Comparison of ENCODE assay signal across 9 mouse cellular contexts in the genomic region with DNA sequence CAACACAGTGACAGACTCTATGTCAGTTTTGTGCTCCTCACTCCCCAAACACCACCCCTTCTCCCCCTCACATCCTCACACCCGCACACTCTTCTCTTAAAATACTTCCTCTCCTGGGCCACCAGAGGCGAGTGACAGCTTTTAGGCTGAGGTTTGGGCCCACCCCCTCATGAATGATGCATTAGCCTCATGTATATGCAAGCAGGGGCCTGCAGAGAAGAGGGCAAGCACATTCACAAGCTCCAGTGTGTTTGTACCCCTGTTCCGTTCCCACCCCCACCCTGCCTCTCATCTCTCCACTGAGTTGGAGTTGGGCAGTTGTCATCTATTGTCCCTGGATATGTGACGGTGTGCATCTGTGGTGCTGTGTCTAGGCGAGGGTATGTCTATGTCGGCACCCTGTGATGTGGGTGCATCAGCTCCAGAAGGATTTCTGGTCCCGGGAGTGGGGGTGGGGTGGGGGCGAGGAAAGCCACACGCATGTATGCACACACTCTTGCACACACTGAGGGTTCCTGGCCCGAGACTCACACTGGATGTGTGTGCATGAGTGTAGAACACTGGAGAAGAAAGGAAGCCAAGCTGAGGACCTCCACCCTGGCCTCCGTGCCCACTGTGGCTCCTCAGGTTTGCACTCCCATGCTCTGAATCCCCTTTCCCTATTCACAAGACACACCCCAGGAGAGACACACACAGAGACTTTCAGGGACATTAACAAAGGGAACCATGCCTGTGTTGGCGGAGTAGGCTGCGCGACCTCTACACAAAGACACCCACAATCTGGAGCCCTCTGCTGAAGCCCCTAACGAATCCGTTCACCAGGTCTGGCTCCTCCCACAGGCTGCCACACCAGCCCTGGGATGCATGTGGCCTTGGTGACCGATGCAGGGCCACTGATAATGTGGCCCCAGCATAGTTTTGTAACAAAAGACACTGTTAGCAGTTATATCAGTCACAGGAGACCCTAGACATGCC. TPM values are rescaled to one million over a fixed set of nuclear protein-coding genes. Genes with fewer than 3 reads are reported as not detected.
DNase-seq lines count a peak whose midpoint lies in the region; ATAC-seq and TF ChIP-seq lines count a peak whose summit lies in the region.
"Had no signal": no experiment of that assay in that cellular context is flagged by ENCODE, and none has a peak within 500 bp of the region (broad histone marks: within the 10 kb centered on the region; RNA-seq: fewer than 3 reads in every experiment).

No protein-coding gene starts in this region.

- no peak for TF ChIP-seq EP300 in liver, postnatal 0 days (IDR thresholded peaks at IDR 0.05; ENCODE audit: low read depth)

- no peaks in the 10 kb centered on the region for H3K9me3 ChIP-seq in hindbrain, embryonic 14.5 days (ENCODE audit: control insufficient read depth, low read length)
- H3K9me3 ChIP-seq in midbrain, embryonic 13.5 days = no peaks in the 10 kb centered on the region
- no peaks in the 10 kb centered on the region for H3K9me3 ChIP-seq in liver, postnatal 0 days (ENCODE audit: low read length)

- WGBS in thymus, adult 2 months = 28% methylated on average over 17 of the region's 17 CpGs
- WGBS in hindbrain, embryonic 14.5 days = 3% methylated on average over 17 of the region's 17 CpGs
- 4% methylated on average over 17 of the region's 17 CpGs for WGBS in midbrain, embryonic 13.5 days
- WGBS in liver, postnatal 0 days (ENCODE audit: insufficient replicate concordance) = 14% methylated on average over 17 of the region's 17 CpGs

- TF ChIP-seq CTCF in thymus, adult 2 months (IDR thresholded peaks at IDR 0.05; ENCODE audit: borderline replicate concordance, control insufficient read depth, extremely low read depth, insufficient read depth, low read length, poor library complexity) = no peak
- no peak for TF ChIP-seq CTCF in liver, postnatal 0 days (IDR thresholded peaks at IDR 0.05; ENCODE audit: low read depth)

- peak overlapping the region; percentile 87 for H3K4me2 ChIP-seq in hindbrain, embryonic 14.5 days (replicated peaks)
- peak overlapping the region; percentile 89 for H3K4me2 ChIP-seq in midbrain, embryonic 13.5 days (replicated peaks)
- no peak overlapping the region for H3K4me2 ChIP-seq in liver, postnatal 0 days (ENCODE audit: low read depth, low read length)
- H3K4me2 ChIP-seq: lung, embryonic 14.5 days had no signal

- peak; percentile 30 for DNase-seq in thymus, postnatal 4 days
- no peak for DNase-seq in thymus, adult 2 months
- peak; percentile 73 for DNase-seq in hindbrain, embryonic 14.5 days (ENCODE audit: low spot score)
- DNase-seq in ovary, postnatal 14 days (ENCODE audit: low spot score) = no peak
- DNase-seq in urinary bladder, adult 18-20 months (ENCODE audit: low spot score in 2 of 2) = no peak
- DNase-seq in liver, postnatal 0 days = no peak
- no peak for DNase-seq in ovary, postnatal 36 days (ENCODE audit: low spot score)
- DNase-seq: lung, embryonic 14.5 days had no signal

- no peaks in the 10 kb centered on the region for H3K4me1 ChIP-seq in thymus, adult 2 months (replicated peaks; ENCODE audit: control insufficient read depth, insufficient read depth, low read length)
- H3K4me1 ChIP-seq in hindbrain, embryonic 14.5 days (replicated peaks; ENCODE audit: control insufficient read depth, insufficient read depth, low read length) = peaks cover 13% of the 10 kb centered on the region
- peaks cover 33% of the 10 kb centered on the region for H3K4me1 ChIP-seq in midbrain, embryonic 13.5 days (replicated peaks)
- no peaks in the 10 kb centered on the region for H3K4me1 ChIP-seq in liver, postnatal 0 days (ENCODE audit: insufficient read depth)

- peak overlapping the region; percentile 86 for H3K9ac ChIP-seq in hindbrain, embryonic 14.5 days
- peak overlapping the region; percentile 90 for H3K9ac ChIP-seq in midbrain, embryonic 13.5 days (replicated peaks)
- H3K9ac ChIP-seq in liver, postnatal 0 days (replicated peaks) = no peak overlapping the region
- H3K9ac ChIP-seq: lung, embryonic 14.5 days had no signal

- no peak overlapping the region for H3K4me3 ChIP-seq in thymus, adult 2 months (ENCODE audit: control insufficient read depth, insufficient read depth, low read length)
- peak overlapping the region; percentile 71 for H3K4me3 ChIP-seq in hindbrain, embryonic 14.5 days (replicated peaks; ENCODE audit: low read length)
- peak overlapping the region; percentile 63 for H3K4me3 ChIP-seq in midbrain, embryonic 13.5 days (replicated peaks)
- no peak overlapping the region for H3K4me3 ChIP-seq in liver, postnatal 0 days (ENCODE audit: low read depth, low read length)

- H3K27ac ChIP-seq in thymus, adult 2 months (ENCODE audit: control insufficient read depth, insufficient read depth, low read length) = no peak overlapping the region
- peak overlapping the region; percentile 96 for H3K27ac ChIP-seq in hindbrain, embryonic 14.5 days
- H3K27ac ChIP-seq in midbrain, embryonic 13.5 days = peak overlapping the region; percentile 98
- H3K27ac ChIP-seq in liver, postnatal 0 days (ENCODE audit: low read depth) = no peak overlapping the region

- TF ChIP-seq POLR2A in thymus, adult 2 months (IDR thresholded peaks at IDR 0.05; ENCODE audit: control insufficient read depth, extremely low read depth, insufficient read depth, low read length, poor library complexity) = no peak

- H3K27me3 ChIP-seq in thymus, adult 2 months (ENCODE audit: control insufficient read depth, insufficient read depth, low read length) = no peaks in the 10 kb centered on the region; the same call in 1 of the 2 replicates
- no peaks in the 10 kb centered on the region; the same call in 1 of the 2 replicates for H3K27me3 ChIP-seq in hindbrain, embryonic 14.5 days (ENCODE audit: control insufficient read depth, insufficient read depth, low read length)
- peaks cover 25% of the 10 kb centered on the region for H3K27me3 ChIP-seq in midbrain, embryonic 13.5 days
- peaks cover 56% of the 10 kb centered on the region for H3K27me3 ChIP-seq in liver, postnatal 0 days (ENCODE audit: insufficient read depth, low read length)

- H3K36me3 ChIP-seq in thymus, adult 2 months (ENCODE audit: control insufficient read depth, insufficient read depth, low read length) = no peaks in the 10 kb centered on the region
- H3K36me3 ChIP-seq in hindbrain, embryonic 14.5 days (replicated peaks; ENCODE audit: control insufficient read depth, insufficient read depth) = peaks cover 23% of the 10 kb centered on the region
- peaks cover 24% of the 10 kb centered on the region for H3K36me3 ChIP-seq in midbrain, embryonic 13.5 days
- no peaks in the 10 kb centered on the region for H3K36me3 ChIP-seq in liver, postnatal 0 days (replicated peaks; ENCODE audit: insufficient read depth, low read length)

- peak; percentile 83 for ATAC-seq in hindbrain, embryonic 14.5 days (ENCODE audit: low FRiP score)
- peak; percentile 89 for ATAC-seq in midbrain, embryonic 13.5 days
- no peak for ATAC-seq in liver, postnatal 0 days

RNA-seq across cellular contexts. Expression of gene Ncan, which starts 1.7 kb away (rescaled TPM):
- 0.05 and 0.08 TPM in 2 replicates for polyA plus RNA-seq in thymus, adult 2 months (2012; rRNA removed)
- polyA plus RNA-seq in hindbrain, embryonic 14.5 days (2014; fragmentation: Nextera tagmentation; extraction: Ambion mirVana) = 141 and 152 TPM in 2 replicates
- polyA plus RNA-seq in midbrain, embryonic 13.5 days (2015; fragmentation: Nextera tagmentation; extraction: Ambion mirVana) = 139 and 146 TPM in 2 replicates
- polyA plus RNA-seq in liver, postnatal 0 days (2015; fragmentation: Nextera tagmentation; extraction: Ambion mirVana) = not detected in 2 replicates

RNA-seq across cellular contexts. Expression of gene Nr2c2ap, which starts 12.1 kb away (rescaled TPM):
- 20.7 and 26.9 TPM in 2 replicates for polyA plus RNA-seq in thymus, adult 2 months (2012; rRNA removed)
- 29.1 and 29.5 TPM in 2 replicates for polyA plus RNA-seq in hindbrain, embryonic 14.5 days (2014; fragmentation: Nextera tagmentation; extraction: Ambion mirVana)
- 27.2 and 30.4 TPM in 2 replicates for polyA plus RNA-seq in midbrain, embryonic 13.5 days (2015; fragmentation: Nextera tagmentation; extraction: Ambion mirVana)
- 13.5 and 14.9 TPM in 2 replicates for polyA plus RNA-seq in liver, postnatal 0 days (2015; fragmentation: Nextera tagmentation; extraction: Ambion mirVana)

RNA-seq across cellular contexts. Expression of gene Rfxank, which starts 19.9 kb away (rescaled TPM):
- 49.7 and 58.2 TPM in 2 replicates for polyA plus RNA-seq in thymus, adult 2 months (2012; rRNA removed)
- 7.2 and 8.2 TPM in 2 replicates for polyA plus RNA-seq in hindbrain, embryonic 14.5 days (2014; fragmentation: Nextera tagmentation; extraction: Ambion mirVana)
- 12.5 and 13.4 TPM in 2 replicates for polyA plus RNA-seq in midbrain, embryonic 13.5 days (2015; fragmentation: Nextera tagmentation; extraction: Ambion mirVana)
- polyA plus RNA-seq in liver, postnatal 0 days (2015; fragmentation: Nextera tagmentation; extraction: Ambion mirVana) = 3.6 TPM in 2 replicates

RNA-seq across cellular contexts. Expression of gene Borcs8, which starts 20.3 kb away (rescaled TPM):
- 174 and 178 TPM in 2 replicates for polyA plus RNA-seq in thymus, adult 2 months (2012; rRNA removed)
- polyA plus RNA-seq in hindbrain, embryonic 14.5 days (2014; fragmentation: Nextera tagmentation; extraction: Ambion mirVana) = 62.1 and 62.7 TPM in 2 replicates
- polyA plus RNA-seq in midbrain, embryonic 13.5 days (2015; fragmentation: Nextera tagmentation; extraction: Ambion mirVana) = 53.0 and 56.5 TPM in 2 replicates
- 17.6 and 18.8 TPM in 2 replicates for polyA plus RNA-seq in liver, postnatal 0 days (2015; fragmentation: Nextera tagmentation; extraction: Ambion mirVana)

RNA-seq across cellular contexts. Expression of gene Mef2b, which starts 20.5 kb away (rescaled TPM):
- 3.5 and 3.6 TPM in 2 replicates for polyA plus RNA-seq in thymus, adult 2 months (2012; rRNA removed)
- polyA plus RNA-seq in hindbrain, embryonic 14.5 days (2014; fragmentation: Nextera tagmentation; extraction: Ambion mirVana) = 0.73 and 0.83 TPM in 2 replicates
- 0.26 and 0.59 TPM in 2 replicates for polyA plus RNA-seq in midbrain, embryonic 13.5 days (2015; fragmentation: Nextera tagmentation; extraction: Ambion mirVana)
- polyA plus RNA-seq in liver, postnatal 0 days (2015; fragmentation: Nextera tagmentation; extraction: Ambion mirVana) = 0.11 TPM in 1 of 2 replicates, not detected in the other

Comparison
In these comparisons a context has a peak if more than half of its experiments do, and no peak if none do; other contexts are left out.
1. DNase-seq: peak in thymus, postnatal 4 days (single experiment) and hindbrain, embryonic 14.5 days (single experiment); none in thymus, adult 2 months (single experiment), ovary, postnatal 14 days (single experiment), urinary bladder, adult 18-20 months (0 of 2), liver, postnatal 0 days (single experiment) and ovary, postnatal 36 days (single experiment).
2. H3K27ac ChIP-seq: peak in hindbrain, embryonic 14.5 days (single experiment) and midbrain, embryonic 13.5 days (single experiment); none in thymus, adult 2 months (single experiment) and liver, postnatal 0 days (single experiment).
3. H3K4me3 ChIP-seq: peak in hindbrain, embryonic 14.5 days (single experiment) and midbrain, embryonic 13.5 days (single experiment); none in thymus, adult 2 months (single experiment) and liver, postnatal 0 days (single experiment).
4. RNA of gene Ncan, which starts 1.7 kb away (polyA plus RNA-seq): 139 to 146 TPM in midbrain, embryonic 13.5 days and 141 to 152 TPM in hindbrain, embryonic 14.5 days; 0.05 to 0.08 TPM in thymus, adult 2 months and not detected in liver, postnatal 0 days; every median in the first group is over 100 times any median in the second.